Mouse (Mus musculus) neural tube, embryonic 13.5 days (tissue): ENCODE results near the gene Sft2d2. TPM values are rescaled to one million over a fixed set of nuclear protein-coding genes. Genes with fewer than 3 reads are reported as not detected.
A peak's percentile ranks its signal among the peaks of the same experiment; 100 is the strongest.

Source experiments
- ATAC-seq: fragments of 200-750 bp; cut with Nextera tagmentation; 2 replicates; pipeline ENCODE4 v1.8.0; 2017; ENCODE audit warnings: low read depth, mild to moderate bottlenecking, moderate TSS enrichment, moderate library complexity
- H3K27ac ChIP-seq: fragments of 300-500 bp; sonication (generic); replicated peaks from 2 replicates; pipeline ENCODE4 v1.5.1; 2015; ENCODE audit warnings: moderate library complexity, mild to moderate bottlenecking, inconsistent platforms
- H3K27me3 ChIP-seq: fragments of 300-500 bp; sonication (generic); 2 replicates; pipeline ENCODE4 v1.6.1; 2015; ENCODE audit warnings: mild to moderate bottlenecking, inconsistent platforms
- H3K36me3 ChIP-seq: fragments of 300-500 bp; sonication (generic); 2 replicates; pipeline ENCODE4 v1.6.1; 2015; ENCODE audit warnings: mild to moderate bottlenecking, inconsistent platforms
- H3K4me1 ChIP-seq: fragments of 300-500 bp; sonication (generic); replicated peaks from 2 replicates; pipeline ENCODE4 v1.6.1; 2015; ENCODE audit warnings: inconsistent platforms
- H3K4me2 ChIP-seq: fragments of 300-500 bp; sonication (generic); 2 replicates; pipeline ENCODE4 v1.6.1; 2015; ENCODE audit warnings: inconsistent platforms, mild to moderate bottlenecking, moderate library complexity
- H3K4me3 ChIP-seq: fragments of 300-500 bp; sonication (generic); 2 replicates; pipeline ENCODE4 v1.5.1; 2015; ENCODE audit warnings: mild to moderate bottlenecking, inconsistent platforms
- H3K9ac ChIP-seq: fragments of 300-500 bp; sonication (generic); 2 replicates; pipeline ENCODE4 v1.6.1; 2015; ENCODE audit warnings: moderate library complexity, mild to moderate bottlenecking, inconsistent platforms
- H3K9me3 ChIP-seq: fragments of 300-500 bp; sonication (generic); 2 replicates; pipeline ENCODE4 v1.6.1; 2016; ENCODE audit warnings: inconsistent platforms
- WGBS: fragments of 180-500 bp; shearing (Covaris S2); methylation state at CpG from one replicate; pipeline ENCODE4 v1.1.7; 2015; 5-methylcytosine and 5-hydroxymethylcytosine counted together
- polyA plus RNA-seq: library from polyadenylated mRNA; unstranded; fragments of >200 nt; fragmentation: Nextera tagmentation; extraction: Ambion mirVana; gene quantifications from 2 replicates; pipeline ENCODE4 v1.2.1, GENCODE M21; 2015

Sft2d2 gene
- polyA plus RNA-seq, 1 experiment from 2014 or later: 5.7 TPM

DNA sequence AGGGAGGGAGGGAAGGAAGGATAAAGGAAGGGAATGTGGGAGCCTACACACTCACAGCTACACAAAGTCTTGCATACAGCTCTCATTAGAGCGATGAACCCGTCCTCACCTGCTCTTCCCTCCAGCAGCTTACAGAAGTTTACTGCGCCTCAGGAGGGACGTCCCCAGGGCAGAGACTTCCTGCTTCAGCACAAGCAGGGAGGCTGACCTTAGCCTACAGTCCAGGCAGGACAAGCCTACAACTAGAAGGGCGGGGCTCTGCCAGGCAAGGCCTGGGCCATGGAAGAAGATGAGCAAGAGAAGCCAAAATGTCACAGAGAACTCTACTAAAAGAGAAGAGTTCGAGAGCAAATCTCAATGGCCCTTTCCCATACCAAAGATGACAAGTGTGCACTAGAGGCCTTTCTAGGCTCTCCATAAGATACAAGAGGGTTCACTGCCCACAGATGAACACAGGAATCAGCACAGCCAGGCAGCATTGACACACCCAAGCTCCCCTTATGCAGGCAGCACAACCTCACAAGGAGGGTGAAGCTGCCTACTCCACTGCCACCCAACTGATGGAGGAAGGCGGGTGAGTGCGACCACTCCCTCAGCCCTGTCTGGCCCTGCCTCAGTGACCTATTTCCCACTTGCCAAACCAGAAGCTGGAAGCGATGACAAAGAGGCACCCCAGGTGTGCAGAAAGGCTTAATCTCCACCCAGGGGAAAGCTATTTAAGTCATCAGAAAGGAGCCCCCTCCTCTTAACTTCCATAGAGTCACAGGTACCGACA is 5.2 kb downstream of the Sft2d2 start:
- H3K9me3 ChIP-seq: no peaks in the 10 kb centered on the region
- no peaks in the 10 kb centered on the region for H3K36me3 ChIP-seq
- peaks cover 11% of the 10 kb centered on the region for H3K27me3 ChIP-seq
- H3K4me1 ChIP-seq: peaks cover 27% of the 10 kb centered on the region
- ATAC-seq: no peak
- no peak overlapping the region for H3K9ac ChIP-seq
- no peak overlapping the region for H3K4me2 ChIP-seq
- WGBS: 83% methylated on average over 10 of the region's 10 CpGs
- no peak overlapping the region for H3K4me3 ChIP-seq
- no peak overlapping the region for H3K27ac ChIP-seq

DNA sequence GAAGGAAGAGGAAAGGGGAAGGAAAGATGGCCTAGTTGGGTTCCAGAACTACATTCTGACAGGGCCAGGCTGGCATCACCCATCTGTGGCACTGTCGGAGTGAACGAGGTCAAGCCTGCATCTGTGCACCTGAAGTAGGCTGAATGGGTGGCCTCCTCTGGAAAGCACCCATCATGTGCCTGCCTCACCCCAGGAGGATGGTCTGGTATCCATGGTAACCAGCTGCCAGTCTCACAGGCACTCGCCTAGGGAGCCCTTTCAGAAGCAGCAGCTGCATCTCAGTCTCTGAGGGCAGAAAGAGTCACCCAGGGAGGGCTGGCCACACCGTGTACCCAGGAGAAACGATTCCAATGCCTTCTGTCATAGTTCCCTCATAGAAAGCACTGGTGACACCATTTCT is 6.9 kb downstream of the Sft2d2 start:
- Histone ChIP-seq H3K4me2 (no peak overlapping the region), H3K36me3 (no peaks in the 10 kb centered on the region), H3K4me1 (peaks cover 16% of the 10 kb centered on the region), H3K27ac (no peak overlapping the region), H3K9me3 (no peaks in the 10 kb centered on the region), H3K9ac (no peak overlapping the region), H3K4me3 (no peak overlapping the region), H3K27me3 (no peaks in the 10 kb centered on the region)
- 42% methylated on average over 5 of the region's 5 CpGs for WGBS
- peak; percentile 41; the same call in 1 of the 2 replicates for ATAC-seq

DNA sequence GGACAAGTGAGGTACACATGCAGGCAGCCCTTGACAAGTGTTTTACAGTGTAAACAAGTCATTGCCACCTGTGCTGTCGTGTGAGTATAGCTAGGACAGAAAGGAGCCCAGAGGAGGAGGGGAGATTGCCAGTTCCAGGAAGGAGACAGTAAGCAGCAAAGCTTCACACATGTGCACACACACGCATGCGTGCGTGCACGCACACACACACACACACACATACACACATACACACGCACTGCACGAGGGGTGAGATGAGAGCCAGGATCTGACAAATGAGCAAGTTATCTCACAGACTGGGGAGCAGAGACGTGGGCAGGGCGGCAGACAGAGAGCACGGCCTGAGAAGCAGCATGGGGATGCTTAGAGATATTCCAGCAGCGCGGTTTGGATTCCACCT is 7.7 kb downstream of the Sft2d2 start:
- no peak overlapping the region for H3K4me3 ChIP-seq
- H3K36me3 ChIP-seq: no peaks in the 10 kb centered on the region
- no peak overlapping the region for H3K27ac ChIP-seq
- H3K4me1 ChIP-seq: peaks cover 13% of the 10 kb centered on the region
- H3K4me2 ChIP-seq: no peak overlapping the region
- no peaks in the 10 kb centered on the region for H3K9me3 ChIP-seq
- no peaks in the 10 kb centered on the region for H3K27me3 ChIP-seq
- WGBS: 87% methylated on average over 12 of the region's 12 CpGs
- H3K9ac ChIP-seq: no peak overlapping the region
- no peak for ATAC-seq

DNA sequence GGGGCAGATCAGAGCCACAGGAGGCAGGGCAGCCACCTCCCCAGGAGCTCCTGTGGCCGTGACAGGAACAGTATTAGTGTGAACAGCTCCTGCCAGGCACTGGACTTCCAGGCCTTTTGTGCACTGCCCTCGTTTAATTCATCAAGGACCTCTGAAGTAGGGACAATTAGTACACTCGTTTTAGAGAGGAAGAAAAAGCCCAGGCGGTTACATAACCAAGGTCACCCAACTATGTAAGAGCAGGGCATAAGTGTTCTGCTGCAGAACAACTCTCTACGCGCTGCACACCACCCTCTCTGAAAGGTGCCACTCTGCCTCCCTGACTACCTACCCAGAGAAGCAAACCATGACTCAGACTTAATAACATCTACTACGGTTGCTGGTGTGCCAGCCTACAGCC is 9.1 kb downstream of the Sft2d2 start:
- H3K4me2 ChIP-seq: no peak overlapping the region
- WGBS: 62% methylated on average over 7 of the region's 7 CpGs
- H3K4me3 ChIP-seq: no peak overlapping the region
- no peak overlapping the region for H3K27ac ChIP-seq
- H3K9ac ChIP-seq: no peak overlapping the region
- no peaks in the 10 kb centered on the region for H3K36me3 ChIP-seq
- ATAC-seq: no peak
- H3K27me3 ChIP-seq: no peaks in the 10 kb centered on the region
- H3K4me1 ChIP-seq: peaks cover 12% of the 10 kb centered on the region
- no peaks in the 10 kb centered on the region for H3K9me3 ChIP-seq

DNA sequence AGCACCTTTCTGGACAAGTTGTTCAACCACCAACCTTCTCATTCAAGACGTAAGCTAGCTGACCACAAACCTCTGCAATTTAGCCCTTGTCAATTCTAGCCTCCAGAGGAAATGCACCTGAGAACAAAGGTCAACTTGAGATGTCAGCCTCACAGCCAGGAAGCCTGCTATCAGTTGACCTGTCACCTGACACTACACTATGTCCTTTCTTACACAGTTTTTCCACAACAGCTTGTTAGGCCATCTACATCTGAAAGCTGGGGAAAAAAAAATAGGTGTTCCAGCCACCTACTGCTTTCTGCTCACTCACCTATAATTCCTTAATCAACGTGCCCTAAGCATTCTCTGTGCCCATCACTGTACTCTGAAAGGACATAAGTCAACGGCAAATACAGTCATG is 10.1 kb downstream of the Sft2d2 start:
- WGBS: 89% methylated on average over 3 of the region's 3 CpGs
- Histone ChIP-seq H3K4me2 (no peak overlapping the region), H3K4me3 (no peak overlapping the region), H3K4me1 (peaks cover 12% of the 10 kb centered on the region), H3K27ac (no peak overlapping the region), H3K36me3 (no peaks in the 10 kb centered on the region), H3K27me3 (no peaks in the 10 kb centered on the region), H3K9ac (no peak overlapping the region), H3K9me3 (no peaks in the 10 kb centered on the region)
- ATAC-seq: no peak

DNA sequence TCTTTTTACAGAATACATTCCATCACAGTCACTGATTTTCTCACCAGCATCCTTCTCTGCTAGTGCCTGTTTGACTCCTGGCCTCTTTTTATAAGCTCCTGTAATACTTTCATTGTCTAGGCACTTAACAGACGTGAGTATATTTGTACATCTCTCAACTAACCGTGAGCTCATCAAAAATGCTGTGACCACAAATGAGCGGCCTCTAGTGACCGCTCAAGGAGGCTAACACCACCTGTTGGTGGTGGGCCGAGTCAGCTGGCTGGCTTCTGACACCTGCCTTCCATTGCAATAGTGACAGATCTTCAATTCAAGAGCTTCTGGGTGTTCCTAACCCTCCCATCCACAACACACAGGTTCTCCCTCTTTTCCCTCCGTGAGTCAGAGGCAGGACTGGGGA is 10.8 kb downstream of the Sft2d2 start:
- Histone ChIP-seq H3K9me3 (no peaks in the 10 kb centered on the region), H3K27me3 (no peaks in the 10 kb centered on the region), H3K36me3 (no peaks in the 10 kb centered on the region), H3K27ac (no peak overlapping the region), H3K4me3 (no peak overlapping the region), H3K4me2 (no peak overlapping the region), H3K9ac (no peak overlapping the region), H3K4me1 (peaks cover 12% of the 10 kb centered on the region)
- no peak for ATAC-seq
- WGBS: 84% methylated on average over 6 of the region's 6 CpGs

DNA sequence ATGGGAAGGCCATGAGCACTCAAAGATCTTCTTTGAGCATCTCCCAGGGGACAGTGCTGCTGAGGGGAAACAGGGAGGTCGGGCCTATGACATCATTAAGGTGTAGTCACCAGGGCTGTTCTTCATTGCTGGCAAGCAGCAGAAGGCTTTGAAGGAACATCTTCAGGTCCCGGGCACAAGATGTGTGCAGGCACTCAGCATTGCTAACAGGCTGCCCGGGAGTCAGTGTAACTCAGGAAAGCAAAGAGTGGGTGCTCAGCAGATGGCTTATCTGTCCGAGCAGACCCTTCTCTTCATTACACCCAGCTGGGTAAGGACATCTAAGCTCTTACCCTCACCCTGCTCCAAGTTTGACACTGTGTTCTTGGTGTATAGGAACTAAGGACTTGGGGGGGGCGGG is 14.9 kb downstream of the Sft2d2 start:
- no peak overlapping the region for H3K27ac ChIP-seq
- H3K4me1 ChIP-seq: no peaks in the 10 kb centered on the region
- WGBS: 81% methylated on average over 5 of the region's 5 CpGs
- H3K4me2 ChIP-seq: no peak overlapping the region
- H3K9ac ChIP-seq: no peak overlapping the region
- H3K27me3 ChIP-seq: no peaks in the 10 kb centered on the region
- H3K36me3 ChIP-seq: no peaks in the 10 kb centered on the region
- H3K9me3 ChIP-seq: no peaks in the 10 kb centered on the region
- no peak for ATAC-seq
- H3K4me3 ChIP-seq: no peak overlapping the region

DNA sequence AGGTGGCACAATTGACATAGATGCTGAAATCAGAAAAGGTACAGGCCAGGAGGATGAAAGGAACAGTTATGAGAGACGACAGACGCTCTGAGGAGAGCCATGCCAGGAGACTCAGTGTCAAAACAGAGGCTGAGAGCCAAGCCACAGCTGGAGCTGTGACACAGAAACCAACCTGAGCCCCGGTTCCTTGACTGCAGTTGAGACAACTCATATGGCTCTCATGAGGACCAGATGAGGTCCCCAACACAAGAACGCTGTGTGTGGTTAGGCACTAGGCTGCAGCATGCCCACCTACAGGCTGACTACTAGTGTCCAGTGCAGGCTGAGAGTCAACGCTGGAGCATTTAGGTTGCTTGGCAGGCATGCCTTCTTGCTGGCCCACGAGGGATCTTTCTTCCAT is 16.2 kb downstream of the Sft2d2 start:
- H3K36me3 ChIP-seq: no peaks in the 10 kb centered on the region
- no peak overlapping the region for H3K4me3 ChIP-seq
- H3K27ac ChIP-seq: no peak overlapping the region
- no peaks in the 10 kb centered on the region for H3K4me1 ChIP-seq
- no peaks in the 10 kb centered on the region for H3K27me3 ChIP-seq
- no peak for ATAC-seq
- WGBS: 81% methylated on average over 6 of the region's 6 CpGs
- H3K9ac ChIP-seq: no peak overlapping the region
- H3K9me3 ChIP-seq: no peaks in the 10 kb centered on the region
- no peak overlapping the region for H3K4me2 ChIP-seq

DNA sequence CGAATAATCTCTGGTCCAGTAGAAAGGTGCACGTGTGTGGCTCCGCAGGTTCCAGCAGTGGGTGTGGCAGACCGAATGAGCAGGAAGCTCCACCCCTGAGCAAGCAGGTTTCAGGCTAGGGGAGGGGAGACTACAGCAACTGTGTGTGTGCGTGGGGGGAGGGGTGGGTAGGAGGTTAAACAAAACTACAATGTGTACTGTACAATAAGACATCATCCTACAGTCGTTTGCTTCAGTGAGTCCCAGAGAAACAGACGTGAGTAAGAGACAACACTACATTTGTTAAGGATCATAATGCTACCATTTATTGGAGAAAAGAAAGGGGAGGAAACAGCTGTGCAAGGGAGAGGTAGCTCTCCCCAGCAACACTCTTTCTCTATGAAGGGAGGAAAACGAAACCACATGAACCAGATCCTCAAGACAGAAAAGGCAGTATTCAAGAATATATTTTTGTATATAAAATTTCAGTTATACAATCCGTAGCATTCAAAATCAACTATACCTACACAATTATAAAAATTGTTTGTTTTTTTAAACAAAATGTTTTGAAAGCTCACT is 20.1 kb downstream of the Sft2d2 start:
- no peak for ATAC-seq
- H3K4me1 ChIP-seq: no peaks in the 10 kb centered on the region
- no peak overlapping the region for H3K4me3 ChIP-seq
- no peaks in the 10 kb centered on the region for H3K9me3 ChIP-seq
- WGBS: 68% methylated on average over 7 of the region's 9 CpGs
- no peak overlapping the region for H3K27ac ChIP-seq
- no peak overlapping the region for H3K4me2 ChIP-seq
- no peaks in the 10 kb centered on the region for H3K36me3 ChIP-seq
- H3K27me3 ChIP-seq: no peaks in the 10 kb centered on the region
- H3K9ac ChIP-seq: no peak overlapping the region

DNA sequence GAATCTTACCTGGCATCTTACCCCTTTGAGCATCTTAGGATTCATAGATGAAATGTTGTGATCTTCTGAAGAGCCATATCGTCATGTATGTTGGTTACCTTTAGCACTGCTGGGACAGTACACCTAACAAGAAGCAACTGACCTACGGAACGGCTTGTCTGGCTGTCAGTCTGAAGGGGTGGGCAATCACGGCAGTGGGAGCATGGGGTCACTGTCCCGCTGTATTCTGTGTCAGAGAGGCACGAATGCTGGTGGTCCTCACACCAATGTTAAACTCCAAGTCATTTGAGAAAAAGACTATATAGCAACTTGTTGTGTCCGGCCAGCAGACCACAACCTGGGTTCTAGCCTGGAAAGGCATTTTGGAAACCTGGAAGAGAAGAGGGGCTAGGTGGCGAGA is 23.0 kb downstream of the Sft2d2 start:
- WGBS: 81% methylated on average over 7 of the region's 8 CpGs
- H3K27ac ChIP-seq: no peak overlapping the region
- H3K9ac ChIP-seq: no peak overlapping the region
- H3K4me1 ChIP-seq: no peaks in the 10 kb centered on the region
- H3K36me3 ChIP-seq: no peaks in the 10 kb centered on the region
- no peak for ATAC-seq
- H3K4me2 ChIP-seq: no peak overlapping the region
- H3K4me3 ChIP-seq: no peak overlapping the region
- no peaks in the 10 kb centered on the region for H3K27me3 ChIP-seq
- H3K9me3 ChIP-seq: no peaks in the 10 kb centered on the region

DNA sequence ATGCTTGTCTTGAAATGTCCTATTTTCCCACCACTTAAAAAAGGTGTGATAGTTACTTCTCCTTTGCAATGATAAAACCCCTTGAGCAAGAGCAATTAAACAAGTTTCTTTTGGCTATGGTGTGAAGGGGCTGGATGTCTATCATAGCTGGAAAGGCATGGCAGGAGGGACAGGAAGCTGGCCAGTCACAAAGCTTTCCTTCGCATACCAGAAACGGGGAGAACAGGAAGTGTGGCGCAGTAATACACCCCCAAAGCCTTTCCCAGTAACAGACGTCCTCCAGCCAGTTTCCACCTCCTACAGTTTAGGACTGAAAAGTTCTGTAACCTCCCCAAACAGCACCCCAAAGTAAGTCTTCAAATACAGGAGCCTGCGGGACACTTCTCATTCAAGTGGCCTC is 24.1 kb downstream of the Sft2d2 start:
- Histone ChIP-seq H3K9me3 (no peaks in the 10 kb centered on the region), H3K27me3 (no peaks in the 10 kb centered on the region), H3K4me1 (no peaks in the 10 kb centered on the region), H3K9ac (no peak overlapping the region), H3K27ac (no peak overlapping the region), H3K4me2 (no peak overlapping the region), H3K36me3 (no peaks in the 10 kb centered on the region), H3K4me3 (no peak overlapping the region)
- 72% methylated on average over 5 of the region's 5 CpGs for WGBS
- no peak for ATAC-seq

DNA sequence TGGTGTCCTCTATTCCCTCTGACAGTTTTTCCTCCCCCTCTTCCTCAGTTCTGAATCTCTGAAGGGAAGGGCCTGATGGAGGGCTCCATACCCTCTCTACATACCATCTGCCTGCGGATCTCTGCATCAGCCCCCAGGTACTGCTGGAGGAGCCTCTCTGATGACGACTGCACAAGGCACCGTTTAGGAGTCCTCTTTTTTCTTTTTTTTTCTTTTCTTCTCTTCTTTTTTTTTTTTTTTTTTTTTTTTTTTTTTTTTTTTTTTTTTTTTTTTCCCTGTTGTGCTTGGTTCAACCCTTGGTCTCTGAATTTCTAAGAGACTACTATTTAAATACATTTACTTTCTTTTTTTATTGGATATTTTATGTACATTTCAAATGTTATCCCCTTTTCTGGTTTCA is 24.8 kb downstream of the Sft2d2 start:
- 89% methylated on average over 3 of the region's 3 CpGs for WGBS

DNA sequence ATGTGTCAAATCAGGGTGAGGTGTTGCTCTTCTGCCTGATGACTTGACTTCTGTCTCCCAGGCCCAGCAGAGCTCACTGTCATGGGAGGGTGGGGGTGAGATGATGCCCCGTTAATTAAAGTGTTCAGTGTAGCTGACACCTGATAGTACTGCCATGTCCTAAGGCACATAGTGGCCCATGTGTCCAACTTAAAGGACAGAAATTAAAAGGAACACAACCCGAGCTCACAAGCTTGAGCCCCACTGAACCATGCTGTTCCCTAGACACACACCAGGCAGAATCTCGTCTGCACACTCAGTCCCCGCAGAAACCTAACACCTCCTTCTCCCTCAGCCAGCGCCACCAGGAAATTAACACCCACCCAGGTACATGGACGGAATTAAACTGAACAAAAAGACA is 29.3 kb downstream of the Sft2d2 start:
- 92% methylated on average over 6 of the region's 6 CpGs for whole genome bisulfite sequencing
- ATAC-seq: no peak
- Histone ChIP-seq H3K9ac (no peak overlapping the region), H3K27me3 (no peaks in the 10 kb centered on the region), H3K4me3 (no peak overlapping the region), H3K4me2 (no peak overlapping the region), H3K9me3 (no peaks in the 10 kb centered on the region), H3K4me1 (no peaks in the 10 kb centered on the region), H3K36me3 (no peaks in the 10 kb centered on the region), H3K27ac (no peak overlapping the region)

More for the DNA sequence above, 24.8 kb downstream of the Sft2d2 start:
- Histone ChIP-seq H3K9ac (no peak overlapping the region), H3K27me3 (no peaks in the 10 kb centered on the region), H3K36me3 (no peaks in the 10 kb centered on the region), H3K9me3 (no peaks in the 10 kb centered on the region), H3K4me3 (no peak overlapping the region), H3K4me1 (no peaks in the 10 kb centered on the region), H3K27ac (no peak overlapping the region), H3K4me2 (no peak overlapping the region)
- ATAC-seq: no peak
